Mouse (Mus musculus): ENCODE data around the gene Efna2.

DNA sequence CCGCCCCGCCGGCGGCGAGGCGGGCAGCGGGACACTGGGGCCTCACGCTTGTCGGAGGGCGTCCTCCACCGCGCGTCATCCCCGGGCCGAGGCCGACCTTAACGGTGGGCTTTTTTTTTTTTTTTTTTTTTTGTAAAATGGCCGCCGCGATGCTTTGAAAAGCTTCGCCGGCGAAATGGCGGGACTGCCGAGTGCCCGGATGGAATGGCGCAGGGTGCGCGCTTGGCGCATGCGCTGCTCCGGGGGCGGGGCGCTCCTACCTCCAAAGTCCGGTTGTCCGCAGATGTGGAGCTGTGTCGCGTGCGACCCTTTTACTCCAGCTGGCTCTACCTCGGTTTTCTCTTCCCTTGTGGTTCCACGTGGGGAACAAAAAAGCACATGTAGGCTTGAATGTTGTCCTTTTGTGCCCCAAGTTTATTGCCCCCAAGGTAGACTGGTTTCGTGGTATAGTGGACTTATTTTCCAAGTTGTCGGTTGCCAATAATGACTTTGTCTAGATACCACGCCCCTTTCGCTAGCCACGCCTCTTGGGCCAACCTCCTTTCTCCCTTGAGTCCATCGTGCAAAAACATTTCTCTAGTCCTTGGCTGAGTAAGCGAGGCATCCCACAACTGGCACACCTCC, 11.1 kb upstream of the Efna2 start:
- TF ChIP-seq POLR2A (IDR thresholded peaks at IDR 0.05; ENCODE audit: low read depth, low read length): peak; percentile 33; the same call in 1 of the 2 replicates
- 0 out of 2 replicates have a peak, but pooled peaks have one; percentile 71 for TF ChIP-seq RCOR1 (conservative IDR thresholded peaks at IDR 0.05; ENCODE audit: low read depth, low read length)
- TF ChIP-seq ELF1 (IDR thresholded peaks at IDR 0.05; ENCODE audit: low read depth, low read length): no peak; the same call in 1 of the 2 replicates
- TF ChIP-seq MAX (IDR thresholded peaks at IDR 0.05; ENCODE audit: low read length): peak; percentile 81
- TF ChIP-seq JUN (IDR thresholded peaks at IDR 0.05; ENCODE audit: insufficient read depth, low read depth, low read length): no peak
- TF ChIP-seq EP300 (IDR thresholded peaks at IDR 0.05; ENCODE audit: low read length): no peak
- TF ChIP-seq CTCF (conservative IDR thresholded peaks at IDR 0.05 in 1 of 2, IDR thresholded peaks at IDR 0.05 in 1 of 2; ENCODE audit: low read depth in 2 of 2, low read length in 2 of 2): no peak
- TF ChIP-seq CHD2 (IDR thresholded peaks at IDR 0.05; ENCODE audit: low read length): no peak
- no peak; the same call in 1 of the 2 replicates for TF ChIP-seq MAZ (IDR thresholded peaks at IDR 0.05; ENCODE audit: low read depth, low read length)
- TF ChIP-seq POLR2AphosphoS2 (IDR thresholded peaks at IDR 0.05; ENCODE audit: low read depth, low read length): no peak; the same call in 1 of the 2 replicates
- peak; percentile 84 for TF ChIP-seq MYC (IDR thresholded peaks at IDR 0.05; ENCODE audit: low read depth, low read length)
- no peak for TF ChIP-seq CHD1 (IDR thresholded peaks at IDR 0.05; ENCODE audit: low read depth, low read length)

All from CH12.LX (cell line).